Mouse (Mus musculus) lung, postnatal 4 days (tissue): ENCODE results near the gene Mturn.

Experiments
- DNase-seq, 2 experiments: peaks; one replicate each; pipeline ENCODE4 v3.0.0; 2021

Gene Mturn

DNA sequence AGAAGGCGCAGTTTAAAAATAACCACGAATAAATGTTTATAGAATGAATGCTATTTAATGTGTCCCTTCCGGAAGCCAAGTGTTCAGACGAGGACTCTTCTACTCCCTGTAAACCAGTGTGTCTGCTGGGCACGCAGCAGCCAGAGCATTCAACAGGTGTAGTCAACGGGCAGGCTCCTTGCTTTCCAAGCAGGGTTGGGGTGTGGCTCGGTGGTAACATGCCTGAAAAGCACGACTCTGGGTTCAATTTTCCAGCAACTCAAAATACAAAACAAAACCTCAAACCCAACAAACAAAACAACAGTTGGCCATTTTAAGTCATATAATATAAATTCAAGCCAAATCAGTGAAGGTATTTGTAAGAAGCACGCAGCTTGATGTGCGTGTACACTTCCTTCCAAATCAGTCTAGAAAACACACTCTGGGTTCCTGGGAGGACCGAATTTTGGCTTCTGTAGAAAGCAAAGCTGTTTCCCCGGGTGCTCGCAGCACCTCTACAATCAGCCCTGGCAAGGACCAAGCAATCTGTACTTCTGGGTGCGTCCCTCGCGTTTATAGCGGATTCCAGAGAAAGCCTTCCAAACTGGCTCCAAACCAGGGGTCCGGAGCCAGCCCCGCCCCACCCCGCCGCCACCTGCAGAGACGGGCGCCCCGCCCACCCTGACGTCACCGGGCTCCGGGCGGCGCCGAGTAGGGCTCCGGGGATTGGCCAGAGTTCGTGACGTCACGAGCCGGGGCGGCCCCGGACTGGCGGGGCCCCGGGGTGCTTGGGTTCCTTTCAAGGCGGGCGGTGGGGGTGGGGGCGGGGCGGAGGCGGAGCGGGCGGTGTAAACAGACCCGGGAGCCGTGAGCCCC lies at the start of gene Mturn:
Mturn (plus strand) TSS at position 734 of the 855 bp plus-strand sequence.
- DNase-seq: peak; percentile 98

DNA sequence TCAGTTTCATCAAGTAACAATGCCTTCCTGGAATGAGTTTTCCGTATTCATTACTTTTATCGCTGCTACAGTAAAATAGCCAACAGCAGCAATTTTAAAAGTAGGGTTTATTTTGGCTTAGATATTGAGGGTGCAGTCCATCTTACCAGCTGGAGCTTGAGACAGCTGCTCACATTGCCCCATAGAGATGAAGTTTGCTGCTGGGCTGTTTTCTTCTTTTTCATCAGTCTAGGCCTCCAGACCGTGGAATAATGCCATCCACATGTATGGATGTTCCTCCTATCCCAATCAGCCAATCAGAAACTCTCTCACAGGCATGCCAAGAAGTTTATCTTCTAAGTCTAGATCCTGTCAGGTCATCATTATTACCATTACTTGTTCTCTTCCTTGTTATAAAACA lies 41.5 kb upstream of the Mturn start:
- no peak for DNase-seq

DNA sequence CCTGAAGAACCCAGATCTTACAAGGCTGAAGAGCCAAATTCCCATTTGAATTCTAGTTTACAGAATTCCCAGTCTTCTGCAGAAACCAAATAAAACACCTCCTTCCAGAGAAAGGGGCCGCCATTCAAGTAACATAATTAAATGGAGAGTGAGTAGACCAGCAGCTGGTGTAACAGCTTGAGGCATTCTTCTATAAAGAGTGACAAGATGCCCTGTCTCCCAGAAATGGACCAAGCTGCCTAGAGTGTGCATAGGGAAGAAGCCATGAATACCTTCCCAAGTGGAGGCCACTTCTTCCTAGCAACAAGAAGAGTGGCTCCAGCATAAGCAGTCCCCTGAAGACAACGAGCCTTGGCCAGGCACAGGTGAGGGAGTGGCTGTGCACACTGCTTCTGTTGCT lies 39.5 kb upstream of the Mturn start:
- no peak for DNase-seq

DNA sequence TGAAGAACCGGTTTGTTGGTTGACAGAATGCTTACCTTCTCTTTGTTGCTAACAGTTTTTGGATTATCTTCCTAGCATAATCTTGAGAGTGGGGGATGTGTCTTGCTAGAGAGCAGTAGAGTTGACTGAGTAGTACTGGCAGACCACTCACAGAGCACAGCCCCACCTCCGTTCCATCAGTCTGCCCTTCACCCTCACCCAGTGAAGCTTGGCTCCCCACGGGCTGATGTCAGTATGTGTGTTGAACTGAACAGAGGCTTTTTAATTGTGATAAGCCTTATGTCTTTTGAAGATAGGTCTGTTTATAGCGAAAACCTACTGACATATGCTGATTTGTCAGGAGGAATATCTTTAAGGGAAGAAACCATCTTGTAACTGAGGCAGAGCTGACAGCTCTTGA lies 38.2 kb upstream of the Mturn start:
- DNase-seq: no peak

DNA sequence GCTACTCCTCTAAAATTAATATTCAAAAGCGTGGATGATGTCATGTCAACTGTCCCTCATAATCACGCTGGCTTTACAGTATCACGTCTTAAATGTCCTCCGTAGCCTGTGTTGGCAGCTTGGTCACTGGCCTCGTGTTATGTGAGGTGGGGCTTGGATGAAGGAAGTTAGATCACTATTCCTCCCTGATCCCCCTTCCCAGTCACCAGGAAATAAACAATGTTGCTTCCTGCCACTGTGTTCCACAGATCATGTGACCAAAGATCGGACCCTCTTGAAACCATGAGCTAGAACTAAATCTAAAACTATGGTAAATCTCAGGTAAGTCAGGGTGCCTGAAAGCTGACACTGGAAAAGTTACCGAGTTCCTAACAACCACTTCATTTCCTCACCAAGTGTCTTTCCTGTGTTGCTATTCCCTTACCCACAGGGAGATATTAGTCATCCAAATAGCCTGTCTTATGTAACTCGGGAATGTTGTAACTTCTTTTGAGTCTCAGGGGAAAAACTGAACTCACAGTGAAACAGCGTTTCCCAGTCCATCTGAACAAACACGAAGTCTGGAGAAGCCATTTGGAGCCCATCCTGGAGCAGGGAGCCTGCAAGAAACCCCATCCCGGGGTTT lies 25.8 kb upstream of the Mturn start:
- no peak for DNase-seq

DNA sequence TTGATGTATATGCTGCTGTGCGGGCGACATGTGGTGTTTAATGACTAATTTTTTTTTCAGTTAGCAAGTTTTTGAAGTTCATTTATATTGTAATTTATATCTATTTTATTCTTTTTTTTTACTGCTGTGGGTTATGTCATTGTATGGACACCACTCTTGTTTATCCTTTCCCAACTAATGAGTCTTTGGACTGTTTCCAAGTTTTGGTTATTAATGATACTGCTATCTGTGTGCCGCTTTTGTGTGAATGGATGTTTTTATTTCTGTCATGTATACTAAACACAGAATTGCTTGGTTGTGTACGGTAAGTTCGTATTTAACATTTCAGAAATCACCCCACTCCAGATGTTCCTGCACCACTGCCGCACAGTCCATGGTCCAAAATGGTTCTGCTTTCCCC lies 23.6 kb upstream of the Mturn start:
- DNase-seq: no peak

DNA sequence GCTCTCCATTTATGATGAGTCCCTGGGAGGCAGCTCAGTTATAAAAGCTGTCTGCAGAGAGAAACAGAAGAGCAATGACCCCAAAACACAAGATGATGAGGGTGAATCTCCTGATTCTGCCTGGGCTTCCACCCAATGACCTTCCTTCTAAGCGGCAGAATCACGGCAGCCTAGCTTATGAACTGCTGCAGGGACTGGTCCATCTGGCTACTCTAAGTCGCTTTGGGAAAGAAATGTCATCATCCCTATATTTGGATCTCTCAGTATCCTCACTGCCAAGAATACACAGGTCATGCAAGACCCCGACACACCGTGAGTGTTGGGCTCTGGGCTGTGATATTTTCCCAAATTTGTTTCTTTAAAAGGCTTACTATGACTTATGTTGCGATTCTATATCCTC lies 11.6 kb upstream of the Mturn start:
- no peak for DNase-seq

DNA sequence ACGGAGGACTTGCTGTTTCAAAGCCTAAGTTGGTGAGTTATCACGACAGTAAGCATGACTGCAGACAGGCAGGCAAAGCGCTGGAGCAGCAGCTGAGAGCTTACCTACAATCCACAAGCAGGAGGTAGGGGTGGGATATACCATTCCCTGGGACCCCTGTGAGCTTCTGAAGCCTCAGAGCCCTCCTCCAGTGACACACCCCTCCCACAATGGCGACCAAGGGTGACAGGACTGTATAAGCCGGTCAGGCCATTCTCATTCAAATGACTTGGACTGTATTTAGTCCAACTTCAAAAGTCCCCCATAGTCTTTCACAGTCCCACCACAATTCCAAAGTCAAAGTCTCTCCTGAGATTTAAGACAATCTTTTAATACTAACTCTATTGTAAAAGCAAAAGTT lies 8.5 kb upstream of the Mturn start:
- DNase-seq: no peak

DNA sequence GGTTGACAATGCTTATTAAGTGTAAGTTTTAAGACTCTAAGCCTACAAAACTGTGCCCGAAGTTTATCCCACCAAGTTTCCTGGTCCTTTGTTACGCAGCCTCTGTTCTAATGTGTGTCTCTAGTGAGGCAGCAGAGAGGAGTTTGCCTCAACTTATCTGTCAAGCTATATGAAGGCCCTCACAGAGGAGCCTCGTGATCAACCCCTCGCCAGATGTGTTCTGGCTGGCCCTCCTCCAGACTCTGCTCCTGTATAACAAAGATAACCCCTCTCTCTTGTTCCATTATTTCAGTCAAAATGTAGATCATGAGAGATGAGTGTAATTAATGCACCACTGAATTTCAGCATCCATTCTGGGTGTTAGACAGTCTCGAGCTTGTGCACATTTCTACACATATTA lies 1.7 kb upstream of the Mturn start:
- no peak for DNase-seq

DNA sequence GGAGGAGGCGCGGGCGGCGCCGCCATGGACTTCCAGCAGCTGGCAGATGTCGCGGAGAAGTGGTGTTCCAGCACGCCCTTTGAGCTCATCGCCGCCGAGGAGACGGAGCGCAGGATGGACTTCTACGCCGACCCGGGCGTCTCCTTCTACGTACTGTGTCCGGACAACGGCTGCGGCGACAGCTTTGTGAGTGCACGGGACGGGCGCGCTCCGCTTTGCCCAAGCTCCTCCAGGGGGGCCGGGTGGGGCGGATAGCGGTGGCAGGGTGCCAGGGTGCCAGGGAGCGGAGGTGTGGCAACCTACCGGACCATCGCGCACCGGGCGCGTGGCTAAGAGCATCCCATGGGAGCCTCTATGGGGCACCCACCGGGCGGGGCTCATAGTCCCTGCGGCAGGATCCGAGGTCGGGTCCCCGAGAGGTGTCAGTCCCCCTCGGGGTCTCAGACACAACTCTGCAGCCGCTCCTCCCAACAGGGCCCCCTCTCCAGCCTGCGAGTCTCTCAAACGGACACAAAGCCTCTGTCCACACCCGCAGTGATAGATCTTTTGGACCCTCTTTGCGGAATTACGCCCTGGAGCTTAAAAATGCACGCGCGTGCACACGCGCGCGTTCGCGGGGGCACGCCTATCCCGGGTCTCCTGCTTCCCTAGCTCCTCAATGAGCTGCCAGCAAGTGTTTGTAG lies 463 bp downstream of the Mturn start:
- DNase-seq: no peak

DNA sequence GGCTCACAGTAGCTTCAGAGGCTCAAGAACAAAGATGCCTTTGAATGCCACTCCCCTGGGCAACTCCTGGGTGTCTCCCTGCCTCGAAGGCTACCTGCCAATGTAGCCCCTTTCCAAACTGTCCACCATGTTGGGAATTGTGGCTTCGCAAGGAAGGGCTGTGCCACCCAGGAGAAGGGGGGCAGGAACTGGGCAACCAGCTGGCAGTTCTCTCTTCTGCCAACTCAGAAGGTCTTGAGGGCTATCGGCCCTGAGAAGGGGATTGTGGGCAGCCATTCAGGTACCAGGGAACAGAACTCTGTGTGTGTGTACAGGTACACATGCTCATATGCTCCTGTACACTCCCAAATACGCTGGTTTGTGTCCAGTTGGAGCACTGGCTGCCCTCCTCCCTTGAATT lies 2.7 kb downstream of the Mturn start:
- DNase-seq: no peak

DNA sequence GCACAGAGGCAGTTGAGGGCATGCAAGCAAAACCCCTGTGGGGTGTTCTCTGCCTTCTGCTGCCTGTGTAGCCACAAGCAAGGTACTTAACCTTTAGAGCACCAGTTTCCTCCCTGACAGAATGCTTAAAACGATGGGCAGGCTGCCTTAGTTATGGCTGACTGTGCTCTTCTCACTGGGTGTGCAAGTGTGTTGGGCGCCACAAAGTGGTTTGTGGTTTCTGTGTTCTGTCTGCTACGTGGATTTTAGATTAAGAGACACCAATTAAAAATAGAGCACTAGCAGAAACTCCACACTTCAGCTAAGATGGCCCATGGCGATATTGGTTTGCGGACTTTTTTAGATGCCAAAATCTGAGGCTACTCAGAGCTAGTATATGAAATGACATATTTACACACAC lies 3.7 kb downstream of the Mturn start:
- DNase-seq: no peak

DNA sequence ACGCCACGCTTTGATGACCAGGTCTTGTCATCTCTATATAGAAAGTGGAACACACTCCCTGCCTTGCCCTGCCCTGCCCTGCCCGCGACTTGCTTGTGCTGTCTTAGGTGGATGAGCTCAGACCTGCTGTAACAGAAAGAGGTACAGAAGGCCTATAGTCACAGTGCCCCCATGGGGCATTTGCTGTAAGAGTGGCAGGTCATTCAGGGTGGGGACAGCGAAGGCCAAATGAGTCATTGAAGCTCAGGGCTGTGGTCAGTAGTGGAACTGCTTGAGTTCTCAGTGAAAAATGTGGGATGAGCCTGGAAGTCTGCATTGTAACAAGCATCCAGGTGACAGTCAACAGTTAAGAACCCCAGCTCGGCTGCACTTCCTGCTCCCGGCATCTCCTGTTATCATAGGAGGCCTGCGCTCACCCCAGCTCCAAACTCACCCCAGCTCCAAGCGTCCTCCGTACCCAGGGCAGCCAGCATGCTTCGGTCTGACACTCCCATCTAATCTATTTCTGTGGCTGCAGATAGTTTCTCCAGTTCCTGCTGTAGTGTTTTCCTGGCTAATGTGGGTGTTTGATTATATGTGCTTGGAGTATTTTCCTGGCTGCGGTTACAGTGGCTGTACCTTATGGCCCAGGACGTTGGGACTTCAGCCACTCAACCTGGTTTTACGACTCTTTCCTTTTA lies 4.4 kb downstream of the Mturn start:
- DNase-seq: no peak

DNA sequence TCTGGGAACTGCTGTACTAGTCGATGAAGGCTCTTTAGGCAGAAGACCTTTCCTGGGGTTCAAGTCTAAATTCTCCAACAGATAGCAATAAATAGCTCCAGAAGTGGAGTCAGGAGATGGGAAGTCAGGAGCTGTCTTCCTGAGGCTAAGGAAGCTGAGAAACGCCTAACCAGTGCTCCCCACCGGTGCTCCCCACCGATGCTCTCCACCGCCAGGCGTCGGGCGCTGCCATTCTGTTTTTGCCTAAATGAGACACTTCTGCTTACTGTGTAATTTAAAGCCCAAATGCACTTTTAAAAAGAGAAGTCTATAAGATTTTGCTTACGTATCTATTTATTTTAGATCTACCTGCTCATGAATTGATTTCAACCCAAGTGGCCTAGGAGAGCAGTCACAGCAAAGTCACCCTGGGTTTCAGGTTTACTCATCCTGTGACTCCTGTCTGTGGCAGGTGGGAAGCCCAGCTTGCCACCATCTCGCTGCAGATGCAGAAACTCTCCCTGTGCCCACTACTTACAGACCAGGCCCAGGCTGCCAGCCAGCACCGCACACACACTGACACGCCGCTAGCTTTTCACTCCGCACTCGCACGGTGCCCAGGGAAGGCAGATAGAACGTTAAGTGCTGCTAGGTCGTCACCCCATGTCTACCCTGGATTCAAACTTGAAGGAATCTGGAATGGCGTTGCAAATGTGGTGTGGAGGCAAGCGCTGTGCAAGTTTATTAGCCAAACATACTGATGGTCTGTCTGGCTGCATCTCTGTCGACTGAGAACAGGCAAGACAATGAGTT lies 5.7 kb downstream of the Mturn start:
- no peak for DNase-seq

DNA sequence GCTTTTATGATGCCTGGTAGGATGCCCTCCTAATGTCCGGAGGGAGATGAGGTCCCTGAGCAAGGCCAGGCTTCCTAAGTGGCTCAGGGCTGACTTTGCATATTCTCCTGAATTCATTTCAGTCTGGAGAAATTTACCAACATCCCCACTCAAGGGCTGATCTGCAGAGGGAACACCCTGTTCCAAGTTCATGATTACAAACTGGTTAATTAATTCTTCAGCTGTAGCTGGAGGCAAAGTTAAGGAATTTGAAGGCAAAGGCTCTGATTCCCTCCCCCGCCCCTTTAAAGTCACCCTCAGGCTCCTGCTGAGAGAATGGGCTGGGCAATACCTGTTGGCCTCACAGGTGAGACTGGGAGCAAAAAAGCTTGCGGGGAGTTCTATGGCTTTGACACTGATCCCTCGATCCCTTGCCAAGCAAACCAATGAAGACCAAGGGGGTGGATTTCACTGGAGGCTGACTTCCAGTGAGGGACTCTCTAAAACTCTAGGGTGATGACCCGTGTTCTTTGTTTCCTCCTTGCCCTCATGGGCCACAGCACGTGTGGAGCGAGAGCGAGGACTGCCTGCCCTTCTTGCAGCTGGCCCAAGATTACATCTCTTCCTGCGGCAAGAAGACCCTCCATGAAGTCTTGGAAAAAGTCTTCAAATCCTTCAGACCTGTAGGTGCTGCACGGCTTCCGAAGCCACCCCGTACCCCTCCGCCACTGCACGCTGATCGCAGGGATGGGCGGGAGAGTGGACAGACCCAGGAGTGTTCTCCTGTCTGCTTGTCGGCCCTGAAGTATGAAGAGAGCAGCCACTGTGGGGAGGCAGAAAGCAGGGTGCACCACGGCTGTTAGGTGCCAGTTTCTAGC lies 7.3 kb downstream of the Mturn start:
- no peak for DNase-seq

DNA sequence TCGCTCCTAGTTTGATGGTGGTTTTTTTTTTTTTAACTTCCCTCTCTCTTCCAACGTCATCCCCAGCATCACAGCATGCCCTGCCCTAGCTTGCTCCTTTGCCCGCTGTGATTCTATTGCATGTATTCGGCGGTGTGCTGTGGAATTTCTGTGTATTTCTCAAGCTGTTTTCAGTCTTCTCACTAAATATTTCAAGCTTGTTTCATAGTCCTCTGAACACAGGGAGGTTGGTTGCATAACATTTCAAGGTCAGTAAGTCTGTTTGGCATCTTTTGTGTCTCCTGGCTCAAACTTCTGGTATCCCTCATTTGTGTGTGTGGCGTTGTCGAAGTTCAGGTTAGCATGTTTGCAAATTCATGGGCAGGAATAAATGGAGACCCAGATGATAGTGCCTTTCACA lies 8.3 kb downstream of the Mturn start:
- no peak for DNase-seq

DNA sequence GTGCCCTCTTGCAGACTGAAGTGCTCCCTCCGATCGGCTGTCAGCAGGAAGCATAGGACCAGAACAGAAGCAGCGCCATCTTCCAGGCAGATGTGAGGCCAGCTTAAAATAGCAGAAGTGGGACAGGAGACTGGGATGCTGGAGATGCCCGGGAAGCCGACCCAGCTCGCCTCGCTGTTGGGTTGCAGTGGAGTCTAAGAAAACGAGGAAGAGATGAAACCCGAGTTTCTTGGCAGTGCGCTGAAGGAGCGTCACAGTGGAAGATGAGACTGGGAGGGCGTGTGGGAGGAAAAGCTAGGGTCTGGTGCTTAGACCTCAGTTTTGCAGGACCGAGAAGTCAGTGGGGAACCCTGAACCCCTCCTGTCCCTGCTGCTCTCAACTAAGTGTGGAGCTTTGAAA lies 9.4 kb downstream of the Mturn start:
- no peak for DNase-seq

DNA sequence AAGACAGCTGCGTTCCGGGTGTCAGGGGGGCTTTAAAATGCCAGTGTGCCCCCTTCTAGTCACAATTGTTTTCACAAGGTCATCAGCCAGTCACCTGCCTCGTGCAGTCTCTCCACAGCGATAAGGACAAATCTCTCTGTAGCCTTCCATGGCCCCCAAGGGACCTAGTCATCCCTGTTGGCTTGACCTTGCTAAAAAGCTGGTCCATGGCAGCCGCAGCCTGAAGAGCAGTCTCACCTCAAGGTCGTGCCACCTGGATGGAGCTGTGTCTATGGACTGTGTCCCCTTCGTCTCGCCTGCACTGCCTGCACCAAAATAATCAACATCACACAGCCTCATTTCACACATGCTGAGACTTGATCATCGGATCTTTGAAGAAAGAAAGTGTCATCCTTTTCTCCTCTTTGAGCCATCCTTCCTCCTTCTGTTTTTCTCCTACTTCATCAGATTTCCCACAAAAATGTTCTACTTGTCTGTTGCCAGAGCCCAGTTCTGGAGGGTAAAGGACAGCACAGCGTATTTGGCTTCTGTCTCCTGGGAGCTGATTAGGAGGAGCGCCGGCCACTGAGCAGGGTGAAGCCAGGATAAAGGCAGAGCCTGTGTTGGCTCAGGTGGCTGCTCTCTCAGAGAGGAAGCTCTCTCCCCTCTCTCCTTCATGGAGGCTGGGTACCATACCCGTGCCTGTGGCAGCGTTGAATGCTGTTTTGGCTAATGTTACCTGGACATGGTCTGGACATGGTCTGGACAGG lies 10.1 kb downstream of the Mturn start:
- no peak for DNase-seq

DNA sequence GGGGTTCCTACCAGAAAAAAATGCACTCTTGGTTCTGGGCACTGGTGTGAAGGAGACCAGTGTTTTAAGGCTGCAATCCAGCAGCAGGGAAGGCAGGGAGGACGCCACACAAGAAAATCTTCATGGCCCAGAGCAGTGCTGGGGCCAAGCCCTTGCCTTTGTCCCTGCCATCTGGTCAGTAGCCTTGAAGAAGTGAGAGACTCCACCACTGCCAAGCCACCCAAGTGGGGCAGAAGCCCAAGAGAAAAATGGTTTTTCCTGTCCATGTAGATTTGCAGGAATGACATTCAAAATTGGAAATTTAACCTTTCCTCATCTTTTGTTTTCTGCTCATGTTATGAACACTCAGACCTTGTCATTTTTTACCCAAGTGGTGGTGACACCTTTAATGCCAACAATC lies 10.8 kb downstream of the Mturn start:
- DNase-seq: no peak

DNA sequence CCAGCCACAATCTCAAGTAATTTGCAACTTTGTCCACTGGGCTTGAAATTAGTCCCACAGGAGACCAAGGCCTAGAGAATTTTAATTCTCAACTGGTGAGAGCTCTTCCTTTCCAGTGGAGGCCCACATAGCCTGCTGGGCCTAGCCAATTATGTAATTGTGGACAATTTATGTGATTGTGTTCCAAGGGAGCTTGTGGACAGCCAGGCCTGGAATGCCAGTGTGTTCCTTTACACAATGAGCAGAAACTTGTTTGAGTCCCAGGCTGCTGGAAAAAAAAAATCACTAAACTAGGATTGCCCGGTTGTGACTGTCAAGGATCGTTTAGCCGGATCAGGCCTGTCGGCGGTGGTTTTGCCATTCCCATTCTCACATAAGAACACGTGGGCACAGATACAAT lies 11.9 kb downstream of the Mturn start:
- DNase-seq: no peak
